Comparison of ENCODE assay signal across 12 mouse cellular contexts in genomic region chr17:21472653-21473307, GRCm38 (mm10). TPM values are rescaled to one million over a fixed set of nuclear protein-coding genes. Genes with fewer than 3 reads are reported as not detected.
DNase-seq lines count a peak whose midpoint lies in the region; ATAC-seq and TF ChIP-seq lines count a peak whose summit lies in the region.
"Had no signal": no experiment of that assay in that cellular context is flagged by ENCODE, and none has a peak within 500 bp of the region (broad histone marks: within the 10 kb centered on the region; RNA-seq: fewer than 3 reads in every experiment).

No protein-coding gene starts in this region.

- TF ChIP-seq EP300 in CH12.LX (IDR thresholded peaks at IDR 0.05; ENCODE audit: low read length) = no peak

- no peak overlapping the region for H3K4me3 ChIP-seq in kidney, embryonic 14.5 days (ENCODE audit: low read length)
- H3K4me3 ChIP-seq in CH12.LX (replicated peaks in 1 of 3; ENCODE audit: low read depth in 2 of 3, low read length in 2 of 3, poor library complexity in 1 of 3) = peak overlapping the region in 1 of 3 experiments; percentile 34
- no peak overlapping the region for H3K4me3 ChIP-seq in liver, embryonic 12.5 days
- H3K4me3 ChIP-seq: erythroblast, embryonic 14.5 days; midbrain, embryonic 10.5 days; neural tube, embryonic 12.5 days had no signal

- no peaks in the 10 kb centered on the region for H3K9me3 ChIP-seq in kidney, embryonic 14.5 days (ENCODE audit: control insufficient read depth, low read length)
- H3K9me3 ChIP-seq in CH12.LX (replicated peaks; ENCODE audit: low read length) = no peaks in the 10 kb centered on the region
- no peaks in the 10 kb centered on the region for H3K9me3 ChIP-seq in liver, embryonic 12.5 days (replicated peaks)
- H3K9me3 ChIP-seq: midbrain, embryonic 10.5 days; neural tube, embryonic 12.5 days had no signal

- dilution Hi-C loops in CH12.LX (cut with MboI; ENCODE audit: extremely low pct_ligation_motif_present, extremely low pct_unique_long_range_greater_than_20kb, low sequenced_read_pairs) = no loop called here

- intact Hi-C loops in left cerebral cortex, postnatal 36 days (cut with DNase I) = no loop called here

- H3K9ac ChIP-seq in kidney, embryonic 14.5 days (ENCODE audit: low read depth, low read length) = no peak overlapping the region
- peak overlapping the region; percentile 96 for H3K9ac ChIP-seq in CH12.LX (ENCODE audit: insufficient read depth, low read depth)
- H3K9ac ChIP-seq in liver, embryonic 12.5 days = peak overlapping the region; percentile 36; the same call in 1 of the 2 replicates
- H3K9ac ChIP-seq: neural tube, embryonic 12.5 days had no signal

- no peak for TF ChIP-seq POLR2A in CH12.LX (IDR thresholded peaks at IDR 0.05; ENCODE audit: low read depth, low read length)

- in situ Hi-C loops in CH12.LX (cut with MboI; ENCODE audit: low pct_ligation_motif_present, low pct_unique_long_range_greater_than_20kb, low sequenced_read_pairs) = no loop called here

- peak; percentile 22; the same call in 1 of the 2 replicates for ATAC-seq in kidney, embryonic 14.5 days (ENCODE audit: low FRiP score, low TSS enrichment)
- ATAC-seq in common myeloid progenitor, adult 5-6 weeks (replicated peaks; ENCODE audit: low read depth, poor library complexity, severe bottlenecking) = peak; percentile 79
- ATAC-seq in liver, embryonic 12.5 days = peak; percentile 89

- peaks cover 9% of the 10 kb centered on the region; the same call in 1 of the 2 replicates for H3K4me1 ChIP-seq in kidney, embryonic 14.5 days (ENCODE audit: control insufficient read depth, insufficient read depth, low read length)
- peaks cover 4 to 17% of the 10 kb centered on the region in 2 experiments; a peak in 2 of 4 replicates for H3K4me1 ChIP-seq in CH12.LX (ENCODE audit: control insufficient read depth in 1 of 2, insufficient read depth in 2 of 2)
- peaks cover 30% of the 10 kb centered on the region for H3K4me1 ChIP-seq in liver, embryonic 12.5 days

- peak overlapping the region; percentile 77; the same call in 1 of the 2 replicates for H3K27ac ChIP-seq in kidney, embryonic 14.5 days (ENCODE audit: low read depth, low read length)
- peak overlapping the region; percentile 60 for H3K27ac ChIP-seq in CH12.LX (ENCODE audit: insufficient read depth, low read depth)
- peak overlapping the region; percentile 46; the same call in 1 of the 2 replicates for H3K27ac ChIP-seq in liver, embryonic 12.5 days
- H3K27ac ChIP-seq: midbrain, embryonic 10.5 days; neural tube, embryonic 12.5 days had no signal

- peak overlapping the region; percentile 11; the same call in 1 of the 2 replicates for H3K4me2 ChIP-seq in kidney, embryonic 14.5 days (replicated peaks; ENCODE audit: low read depth, low read length)
- H3K4me2 ChIP-seq in CH12.LX (ENCODE audit: insufficient read depth, low read depth, poor library complexity, severe bottlenecking) = peak overlapping the region; percentile 47; the same call in 1 of the 2 replicates
- H3K4me2 ChIP-seq in liver, embryonic 12.5 days = peak overlapping the region; percentile 53
- H3K4me2 ChIP-seq: neural tube, embryonic 12.5 days had no signal

- 57% methylated on average over 2 of the region's 2 CpGs for WGBS in kidney, embryonic 14.5 days
- WGBS in liver, embryonic 12.5 days (ENCODE audit: insufficient replicate concordance) = 21% methylated on average over 2 of the region's 2 CpGs

- no peak for TF ChIP-seq CTCF in CH12.LX (conservative IDR thresholded peaks at IDR 0.05 in 1 of 2, IDR thresholded peaks at IDR 0.05 in 1 of 2; ENCODE audit: low read depth in 2 of 2, low read length in 2 of 2)

- DNase-seq in kidney, adult 11 months = no peak
- DNase-seq in CH12.LX (ENCODE audit: extremely low read depth) = no peak
- no peak for DNase-seq in urinary bladder, postnatal 10 days (ENCODE audit: low spot score)
- DNase-seq in heart, adult 11 months = no peak
- no peak for DNase-seq in left cerebral cortex, postnatal 36 days (ENCODE audit: low spot score in 2 of 2)
- DNase-seq: right cerebral cortex, adult 18-20 months had no signal

- no peak for TF ChIP-seq RAD21 in CH12.LX (IDR thresholded peaks at IDR 0.05; ENCODE audit: low read depth, low read length)

- no peaks in the 10 kb centered on the region; the same call in 1 of the 2 replicates for H3K79me2 ChIP-seq in CH12.LX (replicated peaks; ENCODE audit: control insufficient read depth, extremely low read depth, insufficient read depth, poor library complexity, severe bottlenecking)

- no peaks in the 10 kb centered on the region for H3K27me3 ChIP-seq in kidney, embryonic 14.5 days (ENCODE audit: control insufficient read depth, insufficient read depth, low read length)
- H3K27me3 ChIP-seq in CH12.LX (replicated peaks) = peaks cover 8% of the 10 kb centered on the region
- no peaks in the 10 kb centered on the region for H3K27me3 ChIP-seq in liver, embryonic 12.5 days (replicated peaks)
- H3K27me3 ChIP-seq: neural tube, embryonic 12.5 days had no signal

- H3K36me3 ChIP-seq in kidney, embryonic 14.5 days (ENCODE audit: control insufficient read depth, insufficient read depth, low read length) = no peaks in the 10 kb centered on the region
- H3K36me3 ChIP-seq in CH12.LX (replicated peaks in 1 of 2; ENCODE audit: control insufficient read depth in 1 of 2, insufficient read depth in 1 of 2, low read length in 1 of 2) = no peaks in the 10 kb centered on the region
- no peaks in the 10 kb centered on the region for H3K36me3 ChIP-seq in liver, embryonic 12.5 days
- H3K36me3 ChIP-seq: midbrain, embryonic 10.5 days; neural tube, embryonic 12.5 days had no signal

TF ChIP-seq in CH12.LX, 34 proteins besides CTCF, POLR2A, EP300 and RAD21:
- TF ChIP-seq MAFK (IDR thresholded peaks at IDR 0.05; ENCODE audit: insufficient replicate concordance, low read length) (no peak), SMC3 (IDR thresholded peaks at IDR 0.05; ENCODE audit: low read depth, low read length) (no peak), MAZ (IDR thresholded peaks at IDR 0.05; ENCODE audit: low read depth, low read length) (no peak), NRF1 (IDR thresholded peaks at IDR 0.05; ENCODE audit: low read depth, low read length) (no peak), PAX5 (IDR thresholded peaks at IDR 0.05; ENCODE audit: low read length) (no peak)

RNA-seq across cellular contexts. Expression of gene Zfp53, which starts 16.0 kb away (rescaled TPM):
- 9.4 and 14.1 TPM in 2 replicates for polyA plus RNA-seq in kidney, embryonic 14.5 days (2014; fragmentation: Nextera tagmentation; extraction: Ambion mirVana)
- total RNA-seq in CH12.LX (2012; rRNA removed) (4.7 and 5.4 TPM in 2 replicates), CH12.LX (2014; rRNA removed) (8.4 and 9.6 TPM in 2 replicates)
- polyA plus RNA-seq in CH12.LX (2012; ENCODE audit: insufficient read length, low read depth) = 2.4 and 3.7 TPM in 2 replicates
- total RNA-seq in common myeloid progenitor, adult 5-6 weeks (2017) = 9.1 and 14.6 TPM in 2 replicates
- 4.1 TPM in 2 replicates for polyA plus RNA-seq in liver, embryonic 12.5 days (2016; fragmentation: Nextera tagmentation; extraction: Ambion mirVana)
- total RNA-seq in left cerebral cortex, postnatal 36 days (2021) = 1 to 10 TPM; 3.6 to 4.5 TPM

RNA-seq across cellular contexts. Expression of gene Zfp51, which starts 22.6 kb away (rescaled TPM):
- polyA plus RNA-seq in kidney, embryonic 14.5 days (2014; fragmentation: Nextera tagmentation; extraction: Ambion mirVana) = 17.0 and 17.5 TPM in 2 replicates
- total RNA-seq in CH12.LX (2012; rRNA removed) = 6.1 and 6.8 TPM in 2 replicates
- total RNA-seq in CH12.LX (2014; rRNA removed) = 16.7 and 18.1 TPM in 2 replicates
- 4.5 TPM in 2 replicates for polyA plus RNA-seq in CH12.LX (2012; ENCODE audit: insufficient read length, low read depth)
- total RNA-seq in common myeloid progenitor, adult 5-6 weeks (2017) = 14.8 and 15.7 TPM in 2 replicates
- polyA plus RNA-seq in liver, embryonic 12.5 days (2016; fragmentation: Nextera tagmentation; extraction: Ambion mirVana) = 7.8 and 8.4 TPM in 2 replicates
- total RNA-seq in left cerebral cortex, postnatal 36 days (2021) = 1 to 10 TPM; 3.4 to 5.3 TPM

RNA-seq across cellular contexts. Expression of gene Zfp54, which starts 49.8 kb away (rescaled TPM):
- polyA plus RNA-seq in kidney, embryonic 14.5 days (2014; fragmentation: Nextera tagmentation; extraction: Ambion mirVana) = 5.8 and 6.9 TPM in 2 replicates
- total RNA-seq in CH12.LX (2012; rRNA removed) (7.9 and 8.4 TPM in 2 replicates), CH12.LX (2014; rRNA removed) (11.9 and 12.5 TPM in 2 replicates)
- 3.6 and 3.8 TPM in 2 replicates for polyA plus RNA-seq in CH12.LX (2012; ENCODE audit: insufficient read length, low read depth)
- 5.9 and 6.3 TPM in 2 replicates for total RNA-seq in common myeloid progenitor, adult 5-6 weeks (2017)
- 1.8 and 3.1 TPM in 2 replicates for polyA plus RNA-seq in liver, embryonic 12.5 days (2016; fragmentation: Nextera tagmentation; extraction: Ambion mirVana)
- total RNA-seq in left cerebral cortex, postnatal 36 days (2021) = under 1 TPM; 0.62 to 0.79 TPM
- polyA plus RNA-seq: erythroblast, embryonic 14.5 days had no signal

Comparison
In these comparisons a context has a peak if more than half of its experiments do, and no peak if none do; other contexts are left out.
1. ATAC-seq: peak in every context shown above with its lines; median percentile 89 in liver, embryonic 12.5 days; 79 in common myeloid progenitor, adult 5-6 weeks; 22 in kidney, embryonic 14.5 days.